Mouse (Mus musculus) forelimb bud, embryonic 11.5 days (tissue): ENCODE data around the gene Pacrg.
A peak's percentile ranks its signal among the peaks of the same experiment; 100 is the strongest.

Experiments
- DNase-seq: peaks from one replicate; pipeline ENCODE4 v3.0.0-alpha.2; 2012; ENCODE audit warnings: low read depth, low spot score

Pacrg gene

DNA sequence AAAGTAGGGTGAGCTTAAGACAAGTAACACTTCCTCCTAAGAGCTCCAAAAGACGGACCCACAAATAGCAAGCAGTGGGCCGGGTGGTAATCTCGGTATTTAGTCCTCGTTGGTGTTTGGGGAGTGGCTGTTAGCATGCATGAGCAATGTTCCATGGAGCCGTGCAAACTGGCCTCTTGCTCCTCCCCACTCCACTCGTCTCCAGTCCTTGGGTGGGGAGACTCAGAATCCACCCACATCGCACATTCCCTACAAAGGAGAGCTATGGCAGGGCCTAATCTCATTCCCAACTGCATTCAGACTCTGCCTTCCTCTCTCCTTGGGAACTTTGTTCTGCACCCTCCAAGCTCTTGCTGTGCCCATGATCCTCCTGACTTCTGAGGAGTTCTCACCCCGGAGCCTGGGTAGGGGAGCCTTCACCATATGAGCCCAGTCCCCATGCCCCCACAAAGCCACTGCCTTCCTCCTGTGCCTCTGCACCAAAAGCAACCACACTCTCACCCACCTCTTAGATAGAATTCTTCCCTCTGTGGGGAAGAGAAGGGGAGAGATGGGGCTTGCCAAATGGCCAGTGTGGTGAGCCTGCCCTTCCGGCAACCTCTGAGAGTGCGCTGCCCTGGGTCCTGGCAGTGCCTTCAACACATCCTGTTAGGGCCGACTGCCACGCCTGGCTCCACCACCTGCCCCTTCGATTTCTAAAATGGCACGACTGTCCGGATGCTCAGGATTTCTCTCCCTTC lies 289.2 kb downstream of the Pacrg start:
- DNase-seq: no peak

DNA sequence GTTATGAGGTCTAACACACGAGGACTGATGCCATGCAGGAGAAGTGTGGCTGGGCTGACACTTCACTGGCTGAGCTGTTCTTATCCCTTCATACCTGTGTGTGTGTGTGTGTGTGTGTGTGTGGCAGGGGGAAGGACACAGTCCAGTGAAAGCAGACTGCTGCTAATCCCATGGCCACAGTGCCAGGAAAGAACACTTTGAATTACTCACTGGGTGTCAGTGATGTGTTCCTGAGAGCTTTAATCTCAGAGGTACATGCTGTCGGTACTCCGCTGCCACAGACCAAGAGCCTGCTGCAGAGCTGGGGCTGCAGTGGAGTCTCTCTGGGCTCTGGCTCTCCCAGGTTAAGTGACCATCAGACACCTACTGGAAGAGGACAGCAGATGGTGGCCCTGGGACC lies 290.3 kb downstream of the Pacrg start:
- no peak for DNase-seq

DNA sequence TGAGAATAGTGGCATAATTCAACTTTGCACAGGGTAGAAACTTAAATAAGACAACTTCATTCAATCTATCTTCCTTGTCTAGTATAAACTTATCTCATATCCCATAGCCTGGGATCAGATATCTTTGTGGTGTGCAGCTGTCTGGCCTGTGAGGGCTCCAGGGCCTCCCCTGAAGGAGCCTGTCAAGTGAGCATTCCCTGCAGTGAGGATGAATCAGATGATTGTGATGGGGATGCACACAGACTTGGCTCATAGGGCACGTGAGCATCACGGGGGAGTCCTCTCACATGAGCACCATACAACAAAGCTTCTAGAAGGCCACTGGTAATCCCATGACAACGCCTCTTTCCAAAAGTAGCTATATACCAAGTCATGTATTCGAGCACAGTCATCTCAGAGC lies 291.1 kb downstream of the Pacrg start:
- no peak for DNase-seq

DNA sequence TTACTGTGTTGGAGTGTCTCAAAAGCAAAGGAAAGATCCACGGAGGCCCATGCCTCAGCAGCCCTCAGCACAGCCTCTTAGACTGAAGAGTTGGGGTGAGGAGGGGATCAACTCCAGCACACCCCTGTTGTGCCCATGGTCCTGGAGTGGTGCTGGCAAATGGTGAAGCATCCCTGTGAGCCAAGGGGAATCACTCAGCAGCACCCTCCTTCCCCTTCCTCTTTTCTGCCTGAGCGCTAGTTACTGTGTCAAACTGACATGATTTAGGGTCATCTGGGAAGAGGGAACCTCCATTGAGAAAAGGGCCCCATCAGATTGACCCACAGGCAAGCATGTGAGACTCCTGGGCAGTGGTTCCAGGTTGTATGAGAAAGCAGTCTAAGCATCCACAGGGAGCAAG lies 299.3 kb downstream of the Pacrg start:
- DNase-seq: no peak

DNA sequence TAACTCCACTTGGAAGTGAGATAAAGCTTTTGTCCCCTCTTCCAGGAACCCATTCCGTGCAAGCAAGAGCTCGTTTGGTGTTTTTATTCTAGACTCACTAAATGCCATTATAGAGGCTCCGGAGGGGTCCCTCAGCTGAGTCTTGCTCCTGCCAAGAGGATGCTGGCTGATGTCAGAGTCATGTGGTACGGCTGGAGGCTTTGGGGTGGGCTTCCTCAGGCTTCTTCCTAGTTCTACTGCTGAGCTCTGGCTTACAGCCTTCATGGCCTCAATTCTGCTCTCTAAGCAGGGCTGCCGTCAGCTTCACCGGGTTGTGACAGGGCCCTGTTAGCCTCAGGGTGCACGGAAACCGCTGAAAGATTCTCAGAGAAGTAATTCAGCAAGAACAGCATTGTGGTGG lies 305.9 kb downstream of the Pacrg start:
- no peak for DNase-seq

DNA sequence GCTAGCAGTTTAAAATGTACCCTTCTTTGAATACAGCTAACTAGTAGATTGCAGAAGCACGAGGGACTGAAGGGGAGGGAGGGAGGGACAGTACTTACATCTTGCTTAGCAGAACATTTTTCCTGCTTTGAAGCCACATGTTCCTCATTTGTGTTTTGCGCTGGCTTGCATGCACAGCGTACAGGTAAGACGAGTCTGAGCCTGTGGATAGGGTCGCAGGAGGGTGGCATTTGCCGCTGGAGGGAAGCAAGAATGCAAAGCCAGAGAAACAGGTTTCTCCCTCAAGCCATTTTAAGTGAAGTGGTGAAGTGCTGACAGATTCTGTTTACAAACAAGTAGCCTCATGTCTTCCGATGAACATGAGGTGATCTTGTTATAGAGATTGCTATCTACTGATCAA lies 306.6 kb downstream of the Pacrg start:
- peak; percentile 32 for DNase-seq

DNA sequence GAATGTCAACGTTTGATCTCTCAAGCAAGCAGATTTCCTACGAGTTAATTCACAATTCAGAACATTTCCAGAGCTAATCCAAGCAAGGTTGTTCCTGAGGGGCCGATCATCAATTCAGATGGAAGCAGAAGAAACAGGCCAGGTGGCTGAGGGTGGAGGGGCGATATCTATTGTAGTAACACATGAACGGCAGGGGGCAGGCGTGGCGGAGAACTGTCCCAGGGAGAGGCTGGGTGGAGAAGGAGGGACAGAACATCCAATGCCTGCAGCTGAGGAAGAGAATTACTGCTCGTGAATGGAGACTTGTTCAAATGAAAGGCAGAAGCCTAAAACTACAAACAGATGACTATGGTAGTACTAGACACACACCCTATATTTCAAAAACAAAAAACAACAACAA lies 309.1 kb downstream of the Pacrg start:
- DNase-seq: no peak

DNA sequence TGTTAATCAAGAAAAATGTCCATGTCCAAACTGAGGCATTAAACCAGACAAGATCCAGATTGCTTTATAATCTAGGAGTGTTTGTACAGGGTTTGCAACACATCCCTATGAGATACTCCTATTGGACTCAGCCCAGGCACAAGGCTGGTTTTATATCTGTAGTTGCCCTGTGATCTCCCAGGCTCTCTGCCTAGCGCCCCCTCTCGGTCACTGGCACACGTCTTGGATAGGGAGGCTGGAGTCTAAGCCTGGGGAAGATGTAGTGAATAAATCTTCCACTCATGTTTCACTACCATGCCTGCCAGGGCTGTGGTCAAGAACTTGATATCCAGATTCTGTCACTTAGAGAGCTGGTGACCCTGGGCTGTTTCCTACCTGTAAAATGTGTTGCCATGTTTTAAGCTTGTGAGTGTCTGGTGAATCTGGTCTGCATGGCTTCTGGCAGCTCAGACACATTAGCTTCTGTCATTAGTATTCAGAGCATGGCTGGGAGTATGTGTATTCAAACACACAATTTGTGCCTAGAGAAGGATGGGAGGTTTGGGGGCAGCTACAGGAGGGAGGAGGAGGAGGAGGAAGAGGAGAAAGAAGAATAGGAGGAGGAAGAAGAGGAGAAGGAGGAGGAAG lies 310.7 kb downstream of the Pacrg start:
- DNase-seq: no peak

DNA sequence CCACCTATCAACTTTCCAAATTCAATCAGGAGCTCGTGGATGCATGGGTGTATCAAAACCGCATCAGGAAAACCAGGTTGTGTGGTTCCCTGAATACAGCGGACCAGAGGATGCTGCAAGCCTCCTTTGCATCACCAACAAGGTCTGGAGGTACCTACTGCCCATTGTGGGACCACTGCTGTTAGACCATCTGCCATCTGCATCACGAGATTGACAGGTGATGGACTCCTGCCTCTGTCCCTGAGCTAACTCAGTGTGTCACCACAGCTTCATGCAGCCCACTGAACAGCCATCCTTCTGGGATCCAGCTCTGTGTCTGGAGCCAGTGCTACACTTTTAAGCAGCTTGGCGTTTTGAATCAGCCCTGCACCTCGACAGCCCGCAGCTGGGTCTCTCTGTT lies 318.8 kb downstream of the Pacrg start:
- DNase-seq: no peak

DNA sequence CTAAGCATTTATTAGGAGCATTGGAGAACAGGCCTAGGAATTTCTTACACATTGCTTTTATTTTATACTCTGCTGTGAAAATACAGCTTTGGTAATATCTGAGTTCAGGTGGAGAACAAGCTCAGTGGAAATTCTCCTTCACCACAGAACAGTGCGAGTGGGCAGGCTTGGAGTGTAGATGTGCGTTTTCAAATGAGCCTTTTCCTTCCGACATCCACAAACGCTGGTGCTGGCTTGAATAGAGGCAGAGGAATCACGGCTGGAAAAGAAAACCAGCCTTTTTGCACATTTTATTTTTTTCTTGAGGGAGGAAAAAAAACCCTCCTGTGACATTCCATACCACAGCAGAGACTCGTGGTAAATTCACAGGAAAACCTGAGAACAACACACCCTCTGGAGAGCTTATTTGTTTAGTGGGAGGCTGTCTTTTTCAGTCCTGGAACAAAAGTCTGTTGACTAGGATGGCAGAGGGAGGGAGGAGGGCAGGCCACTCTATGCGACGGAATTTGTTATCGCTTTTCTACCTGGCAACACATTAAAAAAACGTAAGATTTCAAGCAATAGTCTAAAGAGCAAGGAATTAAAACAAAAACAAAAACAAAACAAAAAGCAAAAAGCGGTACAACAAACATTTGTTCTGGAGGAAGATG lies 320.5 kb downstream of the Pacrg start:
- no peak for DNase-seq

DNA sequence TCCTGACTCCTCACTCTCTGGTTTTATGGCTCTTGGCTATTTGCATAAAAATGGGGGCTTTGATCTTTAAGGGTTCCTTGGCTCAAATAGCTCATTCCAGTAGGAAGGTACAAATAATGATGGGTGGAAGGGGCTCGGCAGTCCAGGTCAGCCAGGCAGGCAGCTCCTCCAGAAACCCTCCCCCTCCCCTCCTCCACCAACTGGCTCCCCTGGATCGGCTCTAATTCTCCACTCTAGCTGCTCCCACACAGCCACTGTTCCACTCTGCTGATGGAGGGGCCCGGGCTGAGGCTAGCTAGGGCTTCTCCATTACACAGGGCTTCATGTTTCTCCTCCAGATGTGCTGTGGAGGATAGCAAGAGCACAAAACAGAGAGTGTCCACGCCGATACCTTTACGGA lies 325.3 kb downstream of the Pacrg start:
- DNase-seq: no peak

DNA sequence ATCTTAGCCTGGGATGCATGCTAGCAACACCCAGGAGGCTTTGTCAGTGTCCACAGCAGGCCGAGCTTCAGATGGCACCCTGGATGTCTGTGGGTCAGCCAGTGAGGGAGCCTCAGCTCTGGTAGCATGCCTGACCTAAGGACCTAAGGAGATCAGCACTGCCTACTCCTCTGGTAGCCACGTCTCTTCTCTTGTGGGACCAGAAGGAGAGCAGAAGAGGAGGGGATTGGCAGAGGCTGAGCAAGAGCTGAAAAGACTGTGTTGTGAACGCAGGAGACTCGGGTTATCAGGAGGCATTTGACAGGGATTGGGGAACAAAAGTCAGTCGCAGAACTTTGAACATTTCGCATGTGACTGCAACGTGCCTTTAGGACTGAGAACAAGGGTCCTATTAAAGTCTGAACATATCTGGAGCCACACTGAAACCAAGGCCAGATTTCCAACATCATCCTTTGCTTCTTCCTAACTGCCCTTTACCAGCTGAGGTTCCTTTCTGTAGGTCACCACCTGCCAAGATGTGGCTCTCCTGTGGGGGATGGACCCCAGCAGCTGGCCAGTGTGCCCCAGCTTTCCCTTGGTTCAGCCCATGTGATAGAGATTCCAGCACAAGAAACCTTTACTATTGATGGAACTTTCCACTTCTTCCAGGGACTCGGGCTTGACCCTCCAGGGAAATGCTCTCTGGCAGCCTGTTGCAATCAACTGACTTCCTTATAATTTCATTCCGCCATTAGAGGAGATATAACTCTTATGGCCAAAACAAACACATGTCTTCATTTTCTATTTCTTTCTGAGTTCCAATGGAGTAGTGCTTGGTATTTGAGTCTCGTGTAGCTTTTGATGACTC lies 329.0 kb downstream of the Pacrg start:
- DNase-seq: no peak

DNA sequence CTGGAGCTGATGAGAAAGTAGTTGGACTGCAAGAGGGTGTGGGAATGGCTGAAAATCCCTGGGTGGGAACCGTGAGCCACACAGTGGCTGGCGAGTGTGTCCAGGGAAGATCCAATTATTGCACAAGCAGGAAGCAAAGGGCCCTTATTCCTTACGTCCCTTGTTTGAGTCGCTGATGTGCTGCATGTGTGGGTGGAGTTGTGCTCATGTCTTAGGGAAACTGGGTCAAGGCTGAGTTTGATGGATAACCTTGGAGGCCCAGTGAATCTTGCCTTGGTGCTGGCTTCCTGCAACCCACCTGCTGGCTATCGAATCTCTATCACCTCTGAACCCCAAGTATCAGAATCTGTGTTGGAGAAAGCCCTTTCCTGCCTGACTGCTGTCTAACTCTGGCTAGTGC lies 329.6 kb downstream of the Pacrg start:
- no peak for DNase-seq

DNA sequence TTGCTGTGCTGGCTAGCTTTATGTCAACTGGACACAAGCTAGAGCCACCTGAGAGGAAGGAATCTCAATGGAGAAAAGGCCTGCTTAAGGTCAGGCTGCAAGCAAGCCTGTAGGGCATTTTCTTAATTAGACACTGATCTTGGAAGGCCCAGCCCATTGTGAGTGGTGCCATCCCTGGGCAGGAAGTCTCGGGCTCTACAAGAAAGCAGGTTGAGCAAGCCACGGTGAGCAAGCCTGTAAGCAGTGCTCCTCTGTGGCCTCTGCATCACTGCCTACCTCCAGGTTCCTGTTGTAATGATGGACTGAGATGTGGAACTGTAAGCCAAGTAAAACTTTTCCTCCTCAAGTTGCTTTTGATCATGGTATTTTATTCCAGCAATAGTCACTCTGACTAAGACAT lies 332.0 kb downstream of the Pacrg start:
- DNase-seq: no peak

DNA sequence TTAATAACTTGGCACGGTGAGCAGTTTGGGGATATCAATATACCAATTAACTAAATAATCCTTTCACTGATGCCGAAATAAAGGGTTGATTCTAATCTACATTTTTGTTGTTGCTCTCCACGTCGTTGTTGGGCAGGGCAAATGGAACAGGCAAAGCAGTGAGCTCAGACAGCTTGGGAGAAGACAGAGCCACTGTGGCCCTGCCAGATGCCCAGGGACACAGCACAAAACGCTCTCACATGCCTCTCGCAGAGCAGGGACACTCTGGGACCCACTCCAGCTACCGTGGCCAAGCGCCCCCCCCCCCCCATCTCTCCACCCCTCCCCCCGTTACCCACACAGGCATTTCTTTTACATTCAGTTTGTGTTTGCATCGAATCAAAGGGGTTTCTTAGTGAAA lies 332.6 kb downstream of the Pacrg start:
- DNase-seq: no peak

DNA sequence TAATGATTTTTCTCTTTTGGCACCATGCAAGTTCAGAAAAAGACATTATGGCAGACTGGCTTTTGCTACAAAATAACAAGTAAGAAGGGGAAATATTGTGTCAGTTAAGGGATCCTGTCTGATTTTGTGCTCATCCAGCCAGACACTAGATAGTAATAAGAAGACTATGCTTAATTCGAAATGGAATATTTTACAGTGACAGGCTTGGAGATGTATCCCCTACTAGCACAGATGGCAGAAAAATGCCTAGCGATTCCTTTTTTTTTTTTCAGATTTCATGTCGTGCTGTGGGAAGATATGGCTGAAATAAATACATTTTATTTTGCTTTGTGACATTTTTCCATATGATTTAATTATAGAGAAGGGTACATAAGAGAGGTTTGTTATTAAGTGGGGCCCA lies 333.2 kb downstream of the Pacrg start:
- DNase-seq: no peak

DNA sequence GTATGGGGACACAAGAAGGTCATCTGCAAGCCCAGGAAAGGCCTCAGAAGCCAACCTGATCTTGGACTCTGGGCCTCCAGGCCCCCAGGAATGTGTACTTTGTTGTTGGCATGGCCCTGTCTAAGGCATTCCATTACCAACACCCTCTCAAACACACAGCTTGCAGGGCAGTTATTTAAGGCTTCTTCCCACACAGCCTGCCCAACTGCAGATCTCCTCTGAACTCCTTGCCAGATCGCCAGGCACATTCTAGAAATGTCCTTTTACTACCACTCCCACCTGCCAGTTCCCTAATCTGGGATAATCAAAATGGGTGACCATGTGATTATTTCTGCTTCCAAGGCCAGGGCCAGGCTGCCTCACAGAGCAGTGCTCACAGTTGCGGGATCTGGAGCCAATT lies 338.7 kb downstream of the Pacrg start:
- no peak for DNase-seq

DNA sequence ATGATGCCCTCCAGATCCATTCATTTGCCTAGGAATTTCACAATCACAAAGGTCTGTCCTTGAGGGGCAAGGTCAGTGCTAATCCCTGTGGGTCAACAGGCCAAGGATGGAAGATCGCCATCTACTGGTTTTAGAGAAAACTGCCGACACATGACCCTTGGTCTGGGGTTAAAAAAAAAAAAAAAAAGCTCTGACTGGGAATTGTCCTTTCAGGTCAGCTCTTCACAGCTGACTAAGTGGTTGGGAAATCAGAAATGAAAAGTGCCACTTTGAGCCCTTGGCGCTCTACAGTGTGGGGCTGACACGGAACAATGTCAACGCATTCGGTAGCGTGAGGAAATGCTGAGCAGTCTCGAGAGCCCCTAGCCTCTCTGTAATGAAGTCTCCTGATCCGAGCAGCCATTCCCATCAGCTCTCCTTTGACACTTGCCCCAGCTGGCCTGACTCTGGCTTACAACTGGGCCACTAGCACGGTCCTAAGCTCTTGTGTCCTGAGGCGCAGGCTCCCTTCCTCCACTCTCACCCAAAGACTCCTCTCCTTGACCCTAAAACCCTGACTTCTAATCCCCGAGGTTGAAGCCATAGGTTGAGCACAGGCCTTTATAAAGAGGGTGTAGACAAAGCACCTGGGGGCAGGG lies 339.2 kb downstream of the Pacrg start:
- peak; percentile 43 for DNase-seq

DNA sequence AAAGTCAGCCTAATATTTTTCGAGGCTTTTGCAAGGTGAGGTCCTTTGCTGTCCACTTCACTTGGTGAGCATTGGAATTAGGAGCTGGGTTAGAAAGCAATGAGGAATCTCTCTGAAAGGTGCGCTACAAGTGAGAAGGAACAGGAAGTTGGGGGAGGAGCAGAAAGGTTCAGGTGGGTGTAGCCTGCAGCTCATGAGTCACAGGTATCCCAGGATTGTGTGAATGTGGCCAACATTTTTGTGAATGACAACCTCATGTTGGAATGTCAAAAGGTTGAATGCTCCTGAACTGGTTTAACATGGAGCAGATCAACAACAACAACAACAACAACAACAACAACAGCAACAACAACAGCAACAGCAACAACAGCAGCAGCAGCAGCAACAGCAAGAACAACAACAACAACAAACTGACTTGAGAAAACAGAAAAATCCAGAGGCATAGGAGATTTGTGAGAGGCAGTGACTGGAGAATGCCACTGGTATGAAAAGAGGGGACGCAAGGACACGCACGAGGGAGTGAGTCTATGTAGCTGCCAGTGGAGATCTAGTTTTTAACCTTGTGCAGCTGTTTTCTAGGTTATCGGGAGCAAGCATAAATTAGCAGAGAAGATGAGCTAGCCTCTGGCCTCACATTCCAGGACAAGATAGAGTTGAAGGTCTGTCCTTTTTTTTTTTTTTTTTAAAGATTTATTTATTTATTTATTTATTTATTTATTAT lies 341.0 kb downstream of the Pacrg start:
- DNase-seq: no peak

DNA sequence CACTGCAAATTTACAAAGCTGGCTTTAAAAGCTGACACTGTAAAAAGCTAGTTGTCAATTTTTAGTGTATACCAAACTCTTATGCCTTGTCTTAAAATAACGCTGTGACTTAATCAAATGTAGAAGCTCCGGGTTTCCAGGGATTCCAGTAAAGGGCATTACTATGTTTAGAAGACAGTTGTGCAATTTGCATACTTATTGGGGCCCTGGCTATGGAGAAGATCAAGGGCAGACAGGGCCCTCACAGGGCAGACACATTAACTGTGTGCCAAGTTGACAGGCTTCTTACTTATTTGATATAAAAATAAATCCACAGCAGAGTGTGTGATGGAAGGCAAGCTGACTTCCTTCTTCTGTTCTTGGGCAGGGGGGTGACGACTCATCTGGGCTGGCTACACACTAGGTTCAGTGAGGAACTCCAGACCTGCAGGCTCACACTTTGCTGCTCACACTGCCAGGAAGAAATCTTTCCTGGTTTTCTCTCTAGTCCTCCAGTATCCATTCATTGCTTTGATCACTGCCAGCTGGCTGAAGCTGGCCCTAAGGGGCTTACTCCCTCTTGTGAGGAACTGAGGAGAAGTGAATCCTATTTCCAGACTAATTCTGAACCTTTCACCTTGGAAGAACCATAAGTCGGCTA lies 342.2 kb downstream of the Pacrg start:
- no peak for DNase-seq

DNA sequence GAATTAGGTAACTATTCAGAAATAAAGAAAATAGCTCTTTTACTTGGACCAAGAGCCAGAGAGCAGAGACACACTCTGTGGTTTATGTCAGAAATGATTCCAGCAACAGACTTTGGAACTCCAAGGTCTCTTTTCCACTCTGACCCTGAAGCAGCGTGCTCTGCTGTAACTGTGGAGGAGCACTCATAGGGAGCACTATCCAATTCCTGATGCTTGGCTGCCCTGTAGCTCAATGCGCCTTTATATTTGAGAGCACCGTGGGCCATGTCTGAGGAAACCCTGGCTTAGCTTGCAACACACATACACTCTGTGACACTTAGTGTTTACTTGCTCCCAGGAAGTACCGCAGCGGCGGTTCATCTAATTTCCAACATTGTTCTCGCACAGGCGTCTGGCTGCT lies 344.0 kb downstream of the Pacrg start:
- DNase-seq: no peak
